Mouse (Mus musculus): ENCODE measurements at regions not wholly inside any gene's neighbourhood (a gene's known extent, or its start where the extent isn't known, plus 50 kb on each side); places are given as distances from the start of the nearest gene placed in this dataset.

- intact Hi-C loops (cut with DNase I) = loop anchor here (5.0 to 10.0 kb wide), 3 partner anchors 141 to 753 kb away; partner anchors contain the start of gene Farp1
- H3K9ac ChIP-seq (ENCODE audit: low read depth, low read length) = no peak overlapping the region
- 75% methylated on average over 5 of the region's 5 CpGs for WGBS
- no peaks in the 10 kb centered on the region for H3K79me2 ChIP-seq (replicated peaks; ENCODE audit: control insufficient read depth, insufficient read depth, low read length)
- TF ChIP-seq POLR2A (IDR thresholded peaks at IDR 0.05; ENCODE audit: insufficient read depth, low read depth, low read length) (no peak), EP300 (IDR thresholded peaks at IDR 0.05; ENCODE audit: insufficient read depth, low read depth, low read length) (no peak), CTCF (IDR thresholded peaks at IDR 0.05) (no peak)
- no peak overlapping the region for H3K27ac ChIP-seq
- no peak overlapping the region for H3K4me3 ChIP-seq
- no peak for DNase-seq
- H3K4me1 ChIP-seq (ENCODE audit: control insufficient read depth, insufficient read depth, low read length) = peaks cover 11% of the 10 kb centered on the region
- no peaks in the 10 kb centered on the region for H3K27me3 ChIP-seq (ENCODE audit: control insufficient read depth, insufficient read depth, low read length)
- H3K36me3 ChIP-seq (ENCODE audit: control insufficient read depth, insufficient read depth, low read length) = no peaks in the 10 kb centered on the region
Observed at GRCm38 (mm10) chr14:120831397-120831796, 79.6 kb upstream of the Ipo5 start.

GRCm38 (mm10) chr14:120831847-120832613 lies 79.0 kb upstream of the Ipo5 start:
- H3K9ac ChIP-seq (ENCODE audit: low read depth, low read length) = peak overlapping the region; percentile 55
- peak overlapping the region; percentile 94 for H3K27ac ChIP-seq
- H3K4me3 ChIP-seq = peak overlapping the region; percentile 47
- H3K36me3 ChIP-seq (ENCODE audit: control insufficient read depth, insufficient read depth, low read length) = no peaks in the 10 kb centered on the region
- no peaks in the 10 kb centered on the region for H3K79me2 ChIP-seq (replicated peaks; ENCODE audit: control insufficient read depth, insufficient read depth, low read length)
- peak; percentile 96 for TF ChIP-seq EP300 (IDR thresholded peaks at IDR 0.05; ENCODE audit: insufficient read depth, low read depth, low read length)
- TF ChIP-seq CTCF (IDR thresholded peaks at IDR 0.05) = no peak; the same call in 1 of the 2 replicates
- TF ChIP-seq POLR2A (IDR thresholded peaks at IDR 0.05; ENCODE audit: insufficient read depth, low read depth, low read length) = peak; percentile 79
- intact Hi-C loops (cut with DNase I) = loop anchor here (2.0 to 10.0 kb wide), 6 partner anchors 79 to 753 kb away; partner anchors contain the start of genes Farp1 and Ipo5
- peak; percentile 89 to 90 for DNase-seq
- 3% methylated on average over 23 of the region's 23 CpGs for WGBS
- no peaks in the 10 kb centered on the region for H3K27me3 ChIP-seq (ENCODE audit: control insufficient read depth, insufficient read depth, low read length)
- peaks cover 11% of the 10 kb centered on the region for H3K4me1 ChIP-seq (ENCODE audit: control insufficient read depth, insufficient read depth, low read length)

- WGBS = 67% methylated on average over 4 of the region's 4 CpGs
- intact Hi-C loops (cut with DNase I) = loop anchor here (5.0 to 10.0 kb wide), 3 partner anchors 137 to 750 kb away; partner anchors contain the start of gene Farp1
- Histone ChIP-seq H3K4me3 (no peak overlapping the region), H3K79me2 (replicated peaks; ENCODE audit: control insufficient read depth, insufficient read depth, low read length) (no peaks in the 10 kb centered on the region), H3K27me3 (ENCODE audit: control insufficient read depth, insufficient read depth, low read length) (no peaks in the 10 kb centered on the region), H3K4me1 (ENCODE audit: control insufficient read depth, insufficient read depth, low read length) (peaks cover 11% of the 10 kb centered on the region), H3K36me3 (ENCODE audit: control insufficient read depth, insufficient read depth, low read length) (no peaks in the 10 kb centered on the region), H3K27ac (no peak overlapping the region), H3K9ac (ENCODE audit: low read depth, low read length) (no peak overlapping the region)
- no peak for TF ChIP-seq CTCF (IDR thresholded peaks at IDR 0.05)
- no peak for TF ChIP-seq POLR2A (IDR thresholded peaks at IDR 0.05; ENCODE audit: insufficient read depth, low read depth, low read length)
- no peak for TF ChIP-seq EP300 (IDR thresholded peaks at IDR 0.05; ENCODE audit: insufficient read depth, low read depth, low read length)
- DNase-seq = no peak
Observed at GRCm38 (mm10) chr14:120834821-120835220, 76.2 kb upstream of the Ipo5 start.

GRCm38 (mm10) chr14:120835758-120836157 lies 75.3 kb upstream of the Ipo5 start:
- TF ChIP-seq CTCF (IDR thresholded peaks at IDR 0.05) (peak; percentile 53), POLR2A (IDR thresholded peaks at IDR 0.05; ENCODE audit: insufficient read depth, low read depth, low read length) (no peak)
- no peaks in the 10 kb centered on the region for H3K79me2 ChIP-seq (replicated peaks; ENCODE audit: control insufficient read depth, insufficient read depth, low read length)
- no peaks in the 10 kb centered on the region for H3K27me3 ChIP-seq (ENCODE audit: control insufficient read depth, insufficient read depth, low read length)
- no peak overlapping the region for H3K27ac ChIP-seq
- H3K9ac ChIP-seq (ENCODE audit: low read depth, low read length) = no peak overlapping the region
- peaks cover 11% of the 10 kb centered on the region for H3K4me1 ChIP-seq (ENCODE audit: control insufficient read depth, insufficient read depth, low read length)
- 59% methylated on average over 5 of the region's 5 CpGs for WGBS
- DNase-seq = no peak
- H3K36me3 ChIP-seq (ENCODE audit: control insufficient read depth, insufficient read depth, low read length) = no peaks in the 10 kb centered on the region
- no peak overlapping the region for H3K4me3 ChIP-seq
- intact Hi-C loops (cut with DNase I) = loop anchor here (10.0 kb wide), 1 partner anchor 749 kb away; no protein-coding TSS in a partner anchor

- Histone ChIP-seq H3K4me3 (no peak overlapping the region), H3K9ac (ENCODE audit: low read depth, low read length) (no peak overlapping the region), H3K36me3 (ENCODE audit: control insufficient read depth, insufficient read depth, low read length) (no peaks in the 10 kb centered on the region), H3K27me3 (ENCODE audit: control insufficient read depth, insufficient read depth, low read length) (no peaks in the 10 kb centered on the region), H3K27ac (no peak overlapping the region), H3K79me2 (replicated peaks; ENCODE audit: control insufficient read depth, insufficient read depth, low read length) (no peaks in the 10 kb centered on the region), H3K4me1 (ENCODE audit: control insufficient read depth, insufficient read depth, low read length) (peaks cover 16% of the 10 kb centered on the region)
- intact Hi-C loops (cut with DNase I) = loop anchor here (10.0 kb wide), 1 partner anchor 748 kb away; no protein-coding TSS in a partner anchor
- WGBS = 90% methylated on average over 12 of the region's 12 CpGs
- no peak for DNase-seq
- TF ChIP-seq CTCF (IDR thresholded peaks at IDR 0.05) = no peak
- no peak for TF ChIP-seq POLR2A (IDR thresholded peaks at IDR 0.05; ENCODE audit: insufficient read depth, low read depth, low read length)
- no peak for TF ChIP-seq EP300 (IDR thresholded peaks at IDR 0.05; ENCODE audit: insufficient read depth, low read depth, low read length)
Observed at GRCm38 (mm10) chr14:120836535-120837316, 74.3 kb upstream of the Ipo5 start.

Data from heart, adult 2 months (tissue).